Mouse (Mus musculus) thymus, postnatal 25 days (tissue): ENCODE measurements around the gene E2f2.

Experiments
- DNase-seq: peaks from one replicate; pipeline ENCODE4 v3.0.0; 2022

E2f2 gene

GRCm38 (mm10) chr4:136177244-136177611, 5.0 kb downstream of the E2f2 start:
- DNase-seq: peak; percentile 78

- DNase-seq: peak; percentile 89
Measured at GRCm38 (mm10) chr4:136177612-136178474, 5.6 kb downstream of the E2f2 start.

- peak; percentile 59 for DNase-seq
Measured at GRCm38 (mm10) chr4:136178475-136178921, 6.3 kb downstream of the E2f2 start.

GRCm38 (mm10) chr4:136179456-136179855, 7.3 kb downstream of the E2f2 start:
- DNase-seq: no peak

- peak; percentile 96 for DNase-seq
Measured at GRCm38 (mm10) chr4:136179998-136180397, 7.8 kb downstream of the E2f2 start.

- peak; percentile 82 for DNase-seq
Measured at GRCm38 (mm10) chr4:136180408-136181330, 8.5 kb downstream of the E2f2 start.

GRCm38 (mm10) chr4:136181367-136181766, 9.2 kb downstream of the E2f2 start:
- DNase-seq: no peak

GRCm38 (mm10) chr4:136185375-136185774, 13.2 kb downstream of the E2f2 start:
- DNase-seq: no peak

GRCm38 (mm10) chr4:136186315-136186714, 14.1 kb downstream of the E2f2 start:
- no peak for DNase-seq

- DNase-seq: no peak
Measured at GRCm38 (mm10) chr4:136186739-136187472, 14.7 kb downstream of the E2f2 start.

- peak; percentile 32 for DNase-seq
Measured at GRCm38 (mm10) chr4:136188973-136189737, 17.0 kb downstream of the E2f2 start.

- DNase-seq: peak; percentile 67
Measured at GRCm38 (mm10) chr4:136189912-136190311, 17.7 kb downstream of the E2f2 start.

GRCm38 (mm10) chr4:136193571-136193970, 21.4 kb downstream of the E2f2 start:
- no peak for DNase-seq

GRCm38 (mm10) chr4:136195029-136195428, 22.8 kb downstream of the E2f2 start:
- DNase-seq: no peak

- no peak for DNase-seq
Measured at GRCm38 (mm10) chr4:136195629-136196028, 23.4 kb downstream of the E2f2 start.

- DNase-seq: no peak
Measured at GRCm38 (mm10) chr4:136196201-136196600, 24.0 kb downstream of the E2f2 start.

- no peak for DNase-seq
Measured at GRCm38 (mm10) chr4:136198846-136199245, 26.7 kb downstream of the E2f2 start.

GRCm38 (mm10) chr4:136199562-136200292, 27.5 kb downstream of the E2f2 start:
- peak; percentile 55 for DNase-seq

GRCm38 (mm10) chr4:136202509-136202908, 30.3 kb downstream of the E2f2 start:
- peak; percentile 82 for DNase-seq

GRCm38 (mm10) chr4:136204775-136205174, 32.6 kb downstream of the E2f2 start:
- DNase-seq: no peak
